Mouse (Mus musculus): Measurements from ENCODE around the gene Ctdnep1. TPM values are rescaled to one million over a fixed set of nuclear protein-coding genes. Genes with fewer than 3 reads are reported as not detected.
A peak's percentile ranks its signal among the peaks of the same experiment; 100 is the strongest.

The Ctdnep1 gene
- 17.2 and 21.6 TPM in 2 replicates for polyA plus RNA-seq (2015; fragmentation: Nextera tagmentation; extraction: Ambion mirVana)

DNA sequence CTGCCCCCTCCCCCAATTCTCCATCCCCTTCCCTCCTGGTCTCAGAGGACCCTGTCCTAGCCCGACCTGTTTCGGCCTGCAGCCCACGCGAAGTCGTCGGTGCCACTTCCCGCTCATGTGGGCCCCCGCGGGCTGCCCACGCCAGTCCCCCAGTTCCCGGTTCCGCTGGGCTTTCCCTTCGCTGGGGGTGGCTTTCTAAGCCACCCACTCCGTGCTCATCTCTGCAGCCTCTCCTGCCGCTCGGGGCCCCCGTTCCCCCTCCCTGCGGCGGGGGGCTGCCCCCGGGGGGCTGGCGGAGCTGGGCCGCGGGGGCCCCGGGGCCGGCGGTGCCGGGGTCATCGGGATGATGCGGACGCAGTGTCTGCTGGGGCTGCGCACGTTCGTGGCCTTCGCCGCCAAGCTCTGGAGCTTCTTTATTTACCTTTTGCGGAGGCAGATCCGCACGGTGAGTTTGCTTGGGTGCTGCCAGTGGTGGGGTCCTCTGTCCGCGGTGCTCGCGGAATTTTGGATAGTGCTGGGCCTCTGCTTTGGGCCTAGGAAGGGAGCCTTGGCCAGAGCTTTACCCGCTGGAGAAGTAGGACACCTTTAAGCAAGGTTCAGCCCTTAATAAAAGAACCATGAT is at the start of gene Ctdnep1:
TSS of gene Ctdnep1 (plus strand) at position 16 of the 622 bp plus-strand sequence.

DNA sequence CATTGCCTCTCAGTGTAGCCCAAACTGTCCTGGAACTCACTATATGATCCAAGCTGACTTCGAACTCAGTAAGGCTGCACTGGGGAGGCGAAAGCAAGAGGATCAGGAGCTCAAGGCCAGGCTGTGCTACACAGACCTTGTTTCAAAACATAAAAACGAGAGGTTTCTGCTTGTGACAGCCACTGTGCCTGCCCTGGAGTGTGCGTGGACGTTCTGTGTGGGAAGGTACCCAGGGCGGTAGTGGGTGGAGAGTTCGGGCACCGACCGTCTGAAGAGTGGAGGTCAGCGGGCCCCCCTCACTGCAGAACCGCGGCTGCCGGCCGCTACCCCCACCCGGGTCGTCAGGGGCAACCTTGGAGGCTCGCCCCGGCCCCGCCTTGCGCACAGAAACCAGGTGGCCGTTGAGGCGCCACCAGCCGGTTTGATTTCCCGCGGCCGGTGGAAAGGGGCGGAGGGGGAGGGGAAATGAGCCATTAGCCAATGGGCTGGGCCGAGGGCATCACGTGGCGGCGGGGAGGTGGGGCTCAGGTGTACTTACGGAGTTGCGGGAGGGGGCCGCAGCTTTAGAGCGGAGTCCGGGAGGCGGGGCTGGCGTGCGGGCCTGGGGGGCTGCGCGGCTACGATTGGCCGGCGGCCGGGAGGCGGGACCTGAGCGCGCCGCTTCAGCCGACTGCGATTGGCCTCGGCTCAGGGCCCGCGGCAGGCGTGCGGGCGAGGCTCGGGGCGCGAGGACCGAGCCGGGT is 45.6 kb upstream of the Ctdnep1 start, which contains the start of gene Ybx2:
TSS of gene Ybx2 (plus strand) at position 660 of the 743 bp plus-strand sequence.

DNA sequence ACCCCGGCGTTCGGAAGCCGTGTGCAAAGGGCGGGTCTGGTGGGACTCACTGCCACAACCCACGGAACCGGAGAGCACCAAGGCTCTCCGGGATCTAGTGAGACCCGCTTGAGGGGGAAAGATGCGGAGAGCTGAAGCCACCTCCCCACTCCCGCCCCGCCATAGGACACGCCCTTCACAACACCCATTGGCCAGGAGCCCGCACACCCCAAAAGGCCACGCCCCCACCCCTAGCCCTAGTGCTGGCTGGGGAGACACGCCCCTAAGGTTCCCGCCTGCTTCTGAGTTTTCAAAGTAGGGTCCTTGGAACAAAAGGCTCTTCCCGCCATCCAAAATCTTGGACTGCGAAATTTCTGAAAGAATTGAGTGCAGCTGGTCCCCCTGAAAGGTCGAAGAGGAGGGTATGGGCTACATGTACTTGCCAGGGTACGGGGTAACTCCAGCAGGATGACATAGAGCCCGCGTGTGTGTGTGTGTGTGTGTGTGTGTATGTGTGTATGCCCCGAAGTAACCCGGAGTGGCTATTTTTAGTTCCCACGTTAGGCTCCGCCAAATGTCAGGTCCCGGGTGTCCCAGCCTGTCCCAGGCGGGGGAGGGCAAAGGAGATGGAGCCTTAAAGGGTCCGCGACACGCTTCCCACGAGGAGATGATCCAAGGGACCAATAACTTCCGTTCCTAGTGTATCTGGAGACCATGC is 32.7 kb upstream of the Ctdnep1 start, which contains the start of gene Slc2a4:
TSS of gene Slc2a4 (minus strand) at position 123 of the 697 bp plus-strand sequence.

DNA sequence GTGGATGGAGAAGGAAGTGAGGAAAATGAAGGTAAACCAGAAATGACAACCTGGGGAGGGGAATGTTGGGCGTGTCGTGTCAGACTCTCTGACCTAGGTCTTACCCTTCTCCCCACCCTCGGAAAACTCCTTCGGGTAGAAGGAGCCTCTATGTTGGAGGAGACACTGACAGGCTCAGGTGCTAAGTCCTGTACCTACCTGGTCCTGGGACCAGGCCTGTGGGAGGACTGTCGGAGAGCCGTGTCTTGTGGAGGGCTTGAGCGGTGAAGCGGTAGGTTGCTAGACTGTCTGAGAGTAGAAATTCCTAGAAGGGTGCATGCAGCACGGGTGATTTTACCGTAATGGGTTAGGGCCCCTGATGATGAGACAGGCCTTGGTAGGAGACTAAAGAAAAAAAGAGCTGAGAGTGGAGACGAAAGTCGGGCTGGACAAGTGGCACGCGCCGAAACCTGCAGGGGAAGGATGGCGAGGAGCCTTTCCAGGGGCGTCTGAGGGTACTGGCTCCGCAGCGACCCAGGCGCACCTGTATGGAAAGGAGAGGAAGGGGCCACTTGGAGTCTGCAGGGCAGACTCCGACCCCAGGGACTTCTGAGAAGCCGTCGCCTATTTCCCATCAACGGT is 16.2 kb upstream of the Ctdnep1 start, which contains the start of gene Cldn7:
TSS of gene Cldn7 (plus strand) at position 130 of the 621 bp plus-strand sequence.

DNA sequence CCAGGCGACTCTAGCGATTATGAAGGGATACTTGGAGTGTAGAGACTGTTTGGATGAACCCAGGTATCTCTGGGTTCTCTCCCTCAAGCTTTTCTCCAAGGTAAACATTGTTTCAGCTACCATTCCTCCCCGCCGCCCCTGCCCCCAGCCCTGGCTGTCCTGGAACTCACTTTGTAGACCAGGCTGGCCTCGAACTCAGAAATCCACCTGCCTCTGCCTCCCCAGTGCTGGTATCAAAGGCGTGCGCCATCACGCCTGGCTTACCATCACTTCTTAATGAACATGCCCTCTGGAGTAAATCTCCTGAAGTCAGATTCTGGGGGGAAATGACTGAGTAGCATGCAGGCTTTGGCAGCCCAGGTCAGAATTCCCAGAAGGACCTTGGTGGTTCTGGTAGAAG is 1.3 kb downstream of the Ctdnep1 start, which contains the start of gene Elp5:
TSS of gene Elp5 (minus strand) at position 293 of the 400 bp plus-strand sequence.

DNA sequence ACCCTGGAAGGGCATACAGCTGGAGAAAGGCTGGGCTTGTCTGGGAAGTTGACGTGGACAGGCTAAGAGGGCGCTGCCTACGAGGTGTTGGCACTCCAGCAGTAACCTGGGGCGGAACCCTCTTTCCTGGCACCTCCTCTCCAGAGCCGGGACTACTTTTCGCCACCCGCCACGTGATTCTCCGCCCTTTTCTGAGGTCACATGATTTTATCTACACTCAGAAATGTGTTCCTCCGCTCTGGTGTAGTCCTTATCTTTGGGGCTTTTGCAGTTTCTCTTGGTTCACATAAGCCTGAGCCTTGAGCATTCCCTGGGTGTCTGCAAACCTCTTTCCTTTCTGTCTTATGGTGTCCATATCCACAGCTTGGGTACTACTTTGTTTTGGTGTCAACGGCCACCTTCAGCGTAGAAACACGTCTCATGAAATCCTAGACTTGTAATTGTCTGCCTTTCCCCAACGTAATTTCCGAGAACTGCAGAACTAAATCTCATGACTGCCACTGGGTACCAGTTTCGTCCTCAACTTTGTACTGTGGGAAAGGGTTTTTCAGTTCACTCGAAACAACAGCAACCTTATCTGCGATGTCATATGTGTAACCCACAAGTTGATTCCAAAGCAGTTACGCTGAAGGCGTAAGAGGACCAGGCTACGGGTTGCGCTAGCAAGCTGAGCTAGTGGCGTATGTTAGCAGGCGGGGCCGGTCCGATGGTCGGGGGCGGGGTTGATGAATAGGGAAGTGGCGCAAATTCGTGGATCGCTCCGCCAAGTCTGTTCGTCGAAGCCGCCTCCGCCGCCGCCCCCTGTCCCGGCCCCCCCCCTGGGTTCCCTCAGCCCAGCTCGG is 10.1 kb downstream of the Ctdnep1 start, which contains the start of gene Gabarap:
TSS of gene Gabarap (plus strand) at position 294 of the 842 bp plus-strand sequence.

DNA sequence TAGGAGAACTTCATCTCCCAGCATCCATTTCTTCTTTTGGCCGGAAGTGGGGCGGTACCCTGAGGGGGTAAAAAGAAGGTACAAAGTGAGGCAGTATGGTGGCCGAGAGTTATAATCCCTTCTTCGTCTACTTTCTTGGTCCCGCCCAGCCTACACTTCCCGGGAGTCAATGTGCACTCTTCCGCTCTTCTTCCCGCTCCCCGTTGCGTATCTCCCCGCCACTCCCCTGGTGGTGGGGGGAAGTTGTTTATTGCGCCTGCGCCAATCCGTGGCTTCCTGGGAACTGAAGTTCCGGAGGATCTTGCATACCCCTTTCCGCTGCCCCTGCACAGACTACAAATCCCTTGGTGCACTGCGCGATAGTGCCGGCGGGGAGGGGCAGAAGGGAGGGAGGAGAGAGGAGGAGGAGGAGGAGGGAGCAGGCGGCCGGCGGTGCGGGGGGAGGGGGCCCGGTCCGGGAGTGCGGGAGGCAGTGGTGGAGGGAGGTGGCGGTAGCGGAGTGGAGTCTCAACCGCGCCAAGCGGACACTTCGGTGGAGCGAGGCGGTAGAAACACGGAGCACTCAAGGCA is 14.5 kb downstream of the Ctdnep1 start, which contains the start of gene Phf23:
TSS of gene Phf23 (plus strand) at position 387 of the 570 bp plus-strand sequence.

DNA sequence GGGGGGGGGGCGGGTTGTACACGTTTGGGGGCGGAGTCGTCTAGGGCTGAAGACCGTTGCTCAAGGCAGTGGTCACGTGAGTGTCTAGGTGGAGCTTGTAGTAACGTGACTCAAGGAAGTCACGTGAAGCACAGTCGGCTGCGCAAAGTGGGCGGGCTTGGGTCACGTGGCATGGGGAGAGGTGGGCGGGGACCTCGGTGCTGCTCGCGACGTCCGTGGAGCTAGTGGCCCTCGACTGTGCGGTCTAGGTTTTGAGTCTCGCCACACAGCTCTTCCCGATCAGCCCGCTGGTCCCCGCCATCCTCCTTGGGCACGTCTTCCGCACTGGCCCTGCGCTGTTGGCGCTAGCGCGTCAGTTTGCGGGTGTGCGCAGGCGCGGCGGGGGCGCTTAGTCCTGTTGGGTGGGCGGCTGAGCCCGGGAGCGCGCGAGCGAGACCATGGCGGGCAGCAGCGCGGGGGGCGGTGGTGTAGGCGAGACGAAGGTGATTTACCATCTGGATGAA is 19.5 kb downstream of the Ctdnep1 start, which contains the start of gene Dvl2:
TSS of gene Dvl2 (plus strand) at position 200 of the 503 bp plus-strand sequence.

DNA sequence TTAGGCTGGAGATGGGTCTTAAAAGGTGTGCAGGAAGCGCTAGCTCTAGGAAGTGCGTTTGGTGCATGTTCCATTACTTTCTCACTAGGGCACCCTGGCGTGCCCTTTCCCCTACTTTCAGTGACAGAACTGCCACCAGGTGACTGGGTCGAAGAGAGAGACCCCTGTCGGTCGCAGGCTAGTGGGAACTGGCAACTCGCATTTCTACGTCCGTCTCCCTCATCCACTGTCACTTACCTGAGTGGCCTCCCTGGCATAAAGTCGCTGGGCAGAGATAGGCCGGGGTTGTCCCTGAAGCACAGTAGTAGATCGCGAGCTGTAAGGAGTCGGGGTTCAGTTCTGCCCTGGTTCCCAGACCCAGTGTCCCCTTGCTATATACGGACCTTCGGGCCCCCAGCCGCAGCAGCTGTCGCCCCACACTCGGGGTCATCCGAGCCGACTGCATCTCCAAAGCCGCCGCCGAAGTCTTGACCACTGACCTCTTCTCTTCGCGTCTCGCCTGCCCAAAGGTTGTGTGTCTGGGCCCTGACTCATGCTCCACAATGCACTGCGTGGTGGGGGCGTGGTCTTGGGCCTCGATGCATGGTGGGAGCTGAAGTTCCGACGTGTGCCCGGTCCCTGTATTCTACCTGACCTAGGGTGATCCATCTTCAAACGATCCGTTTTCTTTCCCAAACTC is 34.1 kb downstream of the Ctdnep1 start, which contains the start of gene Acadvl:
TSS of gene Acadvl (minus strand) at position 532 of the 679 bp plus-strand sequence.

DNA sequence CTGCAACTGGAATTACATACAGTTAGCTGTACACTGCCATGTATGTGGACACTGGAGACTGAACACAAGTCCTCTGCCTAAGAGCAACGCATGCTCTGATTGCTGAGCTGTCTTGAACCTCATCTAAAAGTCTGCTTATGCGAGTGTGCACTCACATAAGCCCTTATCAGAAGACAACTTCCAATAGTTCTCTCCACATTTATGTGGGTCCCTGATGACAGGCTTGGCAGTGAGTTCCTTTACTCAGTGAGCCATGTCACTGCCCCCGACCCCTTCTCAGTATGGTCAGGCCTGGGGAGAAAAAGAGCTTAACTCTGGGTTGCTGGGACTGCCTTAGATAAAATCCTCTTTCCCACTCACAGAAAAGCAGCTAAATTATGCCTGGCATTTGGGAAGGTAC is 35.7 kb downstream of the Ctdnep1 start, which contains the start of gene Dlg4:
TSS of gene Dlg4 (plus strand) at position 274 of the 400 bp plus-strand sequence.

Small RNA genes within 50 kb of the gene (microRNA-seq; reads per million reads assigned to microRNA genes)
- not detected for gene Gm44349 (ENCODE audit: borderline replicate concordance, insufficient number of aligned reads)
- gene Mir324 (ENCODE audit: borderline replicate concordance, insufficient number of aligned reads), result 1,819 reads per million, percentile 82 among the genes with 10 or more reads in this experiment

Other genes starting within 250 kb of the Ctdnep1 start
- gene Polr2a, start 222.5 kb upstream of the Ctdnep1 start, polyA plus RNA-seq (2015; fragmentation: Nextera tagmentation; extraction: Ambion mirVana), result 18.7 and 21.8 TPM in 2 replicates
- gene Slc35g3, start 219.2 kb upstream of the Ctdnep1 start, polyA plus RNA-seq (2015; fragmentation: Nextera tagmentation; extraction: Ambion mirVana), result 0.22 TPM in 1 of 2 replicates, not detected in the other
- 3.7 and 4.4 TPM in 2 replicates for gene Zbtb4, start 215.2 kb upstream of the Ctdnep1 start, polyA plus RNA-seq (2015; fragmentation: Nextera tagmentation; extraction: Ambion mirVana)
- gene Chrnb1, start 185.2 kb upstream of the Ctdnep1 start, polyA plus RNA-seq (2015; fragmentation: Nextera tagmentation; extraction: Ambion mirVana), result 1.9 and 2.8 TPM in 2 replicates
- 0.91 and 0.92 TPM in 2 replicates for gene Fgf11, start 179.3 kb upstream of the Ctdnep1 start, polyA plus RNA-seq (2015; fragmentation: Nextera tagmentation; extraction: Ambion mirVana)
- gene Tmem102, start 175.5 kb upstream of the Ctdnep1 start, polyA plus RNA-seq (2015; fragmentation: Nextera tagmentation; extraction: Ambion mirVana), result 1.4 and 1.8 TPM in 2 replicates
- not detected in 2 replicates for gene Gm39566, start 165.9 kb upstream of the Ctdnep1 start, polyA plus RNA-seq (2015; fragmentation: Nextera tagmentation; extraction: Ambion mirVana)
- gene Spem2, start 162.7 kb upstream of the Ctdnep1 start, polyA plus RNA-seq (2015; fragmentation: Nextera tagmentation; extraction: Ambion mirVana), result not detected in 2 replicates
- not detected in 2 replicates for gene Spem1, start 159.0 kb upstream of the Ctdnep1 start, polyA plus RNA-seq (2015; fragmentation: Nextera tagmentation; extraction: Ambion mirVana)
- gene Nlgn2, start 143.4 kb upstream of the Ctdnep1 start, polyA plus RNA-seq (2015; fragmentation: Nextera tagmentation; extraction: Ambion mirVana), result 3.1 and 4.3 TPM in 2 replicates
- gene Tmem256, start 142.6 kb upstream of the Ctdnep1 start, polyA plus RNA-seq (2015; fragmentation: Nextera tagmentation; extraction: Ambion mirVana), result 479 and 845 TPM in 2 replicates
- gene Plscr3, start 134.8 kb upstream of the Ctdnep1 start, polyA plus RNA-seq (2015; fragmentation: Nextera tagmentation; extraction: Ambion mirVana), result 74.4 and 74.8 TPM in 2 replicates
- 0.19 and 0.47 TPM in 2 replicates for gene Tnk1, start 122.4 kb upstream of the Ctdnep1 start, polyA plus RNA-seq (2015; fragmentation: Nextera tagmentation; extraction: Ambion mirVana)
- gene Tmem95, start 103.1 kb upstream of the Ctdnep1 start, polyA plus RNA-seq (2015; fragmentation: Nextera tagmentation; extraction: Ambion mirVana), result not detected in 2 replicates
- 4.1 and 5.2 TPM in 2 replicates for gene Kctd11, start 99.8 kb upstream of the Ctdnep1 start, polyA plus RNA-seq (2015; fragmentation: Nextera tagmentation; extraction: Ambion mirVana)
- 0.73 and 0.76 TPM in 2 replicates for gene Acap1, start 85.6 kb upstream of the Ctdnep1 start, polyA plus RNA-seq (2015; fragmentation: Nextera tagmentation; extraction: Ambion mirVana)
- gene 2810408A11Rik, start 80.2 kb upstream of the Ctdnep1 start, polyA plus RNA-seq (2015; fragmentation: Nextera tagmentation; extraction: Ambion mirVana), result 4.3 TPM in 2 replicates
- gene Neurl4, start 80.1 kb upstream of the Ctdnep1 start, polyA plus RNA-seq (2015; fragmentation: Nextera tagmentation; extraction: Ambion mirVana), result 3.7 and 4.1 TPM in 2 replicates
- gene Gps2, start 67.3 kb upstream of the Ctdnep1 start, polyA plus RNA-seq (2015; fragmentation: Nextera tagmentation; extraction: Ambion mirVana), result 48.8 and 63.0 TPM in 2 replicates
- gene Eif5a, start 59.2 kb upstream of the Ctdnep1 start, polyA plus RNA-seq (2015; fragmentation: Nextera tagmentation; extraction: Ambion mirVana), result 749 and 924 TPM in 2 replicates
- gene Ybx2, start 45.4 kb upstream of the Ctdnep1 start, polyA plus RNA-seq (2015; fragmentation: Nextera tagmentation; extraction: Ambion mirVana), result 0.27 and 0.40 TPM in 2 replicates
- gene Slc2a4, start 33.0 kb upstream of the Ctdnep1 start, polyA plus RNA-seq (2015; fragmentation: Nextera tagmentation; extraction: Ambion mirVana), result 5.2 and 7.1 TPM in 2 replicates
- 4.0 and 8.7 TPM in 2 replicates for gene Cldn7, start 16.4 kb upstream of the Ctdnep1 start, polyA plus RNA-seq (2015; fragmentation: Nextera tagmentation; extraction: Ambion mirVana)
- 104 and 109 TPM in 2 replicates for gene Elp5, start 1.4 kb downstream of the Ctdnep1 start, polyA plus RNA-seq (2015; fragmentation: Nextera tagmentation; extraction: Ambion mirVana)
- gene Gabarap, start 10.0 kb downstream of the Ctdnep1 start, polyA plus RNA-seq (2015; fragmentation: Nextera tagmentation; extraction: Ambion mirVana), result 665 and 705 TPM in 2 replicates
- gene Phf23, start 14.6 kb downstream of the Ctdnep1 start, polyA plus RNA-seq (2015; fragmentation: Nextera tagmentation; extraction: Ambion mirVana), result 39.5 and 47.3 TPM in 2 replicates
- gene Dvl2, start 19.4 kb downstream of the Ctdnep1 start, polyA plus RNA-seq (2015; fragmentation: Nextera tagmentation; extraction: Ambion mirVana), result 14.5 and 17.4 TPM in 2 replicates
- gene Acadvl, start 34.3 kb downstream of the Ctdnep1 start, polyA plus RNA-seq (2015; fragmentation: Nextera tagmentation; extraction: Ambion mirVana), result 103 and 150 TPM in 2 replicates
- gene Dlg4, start 35.8 kb downstream of the Ctdnep1 start, polyA plus RNA-seq (2015; fragmentation: Nextera tagmentation; extraction: Ambion mirVana), result 5.0 and 5.4 TPM in 2 replicates
- gene Asgr1, start 72.9 kb downstream of the Ctdnep1 start, polyA plus RNA-seq (2015; fragmentation: Nextera tagmentation; extraction: Ambion mirVana), result 10.5 and 12.1 TPM in 2 replicates
- gene Asgr2, start 111.5 kb downstream of the Ctdnep1 start, polyA plus RNA-seq (2015; fragmentation: Nextera tagmentation; extraction: Ambion mirVana), result 1.3 TPM in 2 replicates
- gene Mgl2, start 149.2 kb downstream of the Ctdnep1 start, polyA plus RNA-seq (2015; fragmentation: Nextera tagmentation; extraction: Ambion mirVana), result 0.61 and 0.99 TPM in 2 replicates
- 1.9 and 2.6 TPM in 2 replicates for gene Clec10a, start 175.0 kb downstream of the Ctdnep1 start, polyA plus RNA-seq (2015; fragmentation: Nextera tagmentation; extraction: Ambion mirVana)
- 0.61 and 0.86 TPM in 2 replicates for gene Slc16a11, start 231.6 kb downstream of the Ctdnep1 start, polyA plus RNA-seq (2015; fragmentation: Nextera tagmentation; extraction: Ambion mirVana)
- gene Slc16a13, start 239.9 kb downstream of the Ctdnep1 start, polyA plus RNA-seq (2015; fragmentation: Nextera tagmentation; extraction: Ambion mirVana), result 2.8 and 4.8 TPM in 2 replicates
- 3.5 and 8.5 TPM in 2 replicates for gene Bcl6b, start 248.6 kb downstream of the Ctdnep1 start, polyA plus RNA-seq (2015; fragmentation: Nextera tagmentation; extraction: Ambion mirVana)